Mouse (Mus musculus): ENCODE measurements at regions not wholly inside any gene's neighbourhood (a gene's known extent, or its start where the extent isn't known, plus 50 kb on each side); places are given as distances from the start of the nearest gene placed in this dataset.
"Not testable (repeated sequence)": the region's sequence is repeated elsewhere in the genome, so short reads cannot be mapped to it uniquely, and the experiment has no call there.

DNA sequence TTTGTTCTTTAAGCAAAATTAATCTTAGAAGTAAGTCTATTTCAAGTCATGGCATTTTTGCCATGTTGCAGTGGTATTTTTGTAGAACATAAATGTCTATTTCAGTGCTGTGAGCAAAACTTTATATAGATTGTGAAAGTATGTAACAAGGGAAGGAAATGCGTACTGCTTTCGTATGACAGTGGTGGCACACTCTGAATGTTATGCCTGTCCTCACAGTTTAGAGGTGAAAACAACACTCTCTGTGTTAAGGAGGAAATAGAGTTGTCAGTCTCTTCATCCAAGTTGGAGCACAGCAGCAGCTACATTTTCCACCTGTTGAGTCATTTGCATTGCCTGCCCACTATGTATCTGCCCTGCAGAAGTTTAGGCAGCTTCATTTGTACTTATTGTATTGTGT lies 550.0 kb upstream of the Gm10801 start:
- no peak for ATAC-seq
- H3K27ac ChIP-seq (ENCODE audit: low read length) = no peak overlapping the region
- WGBS = 97% methylated on average over 2 of the region's 2 CpGs
- H3K27me3 ChIP-seq (replicated peaks; ENCODE audit: control insufficient read depth, insufficient read depth, low read length) = no peaks in the 10 kb centered on the region
- no peaks in the 10 kb centered on the region for H3K4me1 ChIP-seq (replicated peaks; ENCODE audit: control insufficient read depth, insufficient read depth, low read length)
- H3K9ac ChIP-seq (replicated peaks; ENCODE audit: low read depth, low read length) = no peak overlapping the region
- H3K9me3 ChIP-seq (ENCODE audit: control insufficient read depth, low read length) = no peaks in the 10 kb centered on the region
- no peak overlapping the region for H3K4me3 ChIP-seq (replicated peaks; ENCODE audit: low read length)
- H3K4me2 ChIP-seq (ENCODE audit: low read length) = no peak overlapping the region
- no peaks in the 10 kb centered on the region for H3K36me3 ChIP-seq (ENCODE audit: control insufficient read depth, insufficient read depth)

DNA sequence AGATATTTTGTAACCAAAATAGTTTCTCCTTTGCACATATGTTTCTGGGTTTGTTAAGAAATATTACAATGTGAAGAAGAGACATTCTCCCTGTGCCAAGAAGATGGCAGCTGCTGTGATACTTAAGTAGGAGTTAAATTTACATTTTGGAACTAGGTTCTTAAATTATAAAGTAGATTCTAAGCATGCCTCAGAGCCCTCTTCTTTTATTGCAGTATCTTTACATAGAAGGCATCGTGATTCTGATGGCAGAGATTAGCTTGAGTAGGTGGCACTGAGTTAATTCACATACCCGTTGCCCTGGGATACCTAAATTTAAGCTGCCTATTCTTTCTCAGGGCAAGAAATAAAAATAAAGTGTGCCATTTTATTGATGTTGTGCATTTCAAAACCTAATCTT lies 538.6 kb upstream of the Gm10801 start:
- peaks cover 3% of the 10 kb centered on the region for H3K4me1 ChIP-seq (replicated peaks; ENCODE audit: control insufficient read depth, insufficient read depth, low read length)
- H3K36me3 ChIP-seq (ENCODE audit: control insufficient read depth, insufficient read depth) = no peaks in the 10 kb centered on the region
- no peak overlapping the region for H3K9ac ChIP-seq (replicated peaks; ENCODE audit: low read depth, low read length)
- no peak overlapping the region for H3K27ac ChIP-seq (ENCODE audit: low read length)
- H3K4me3 ChIP-seq (replicated peaks; ENCODE audit: low read length) = no peak overlapping the region
- 60% methylated on average over 2 of the region's 2 CpGs for WGBS
- H3K27me3 ChIP-seq (replicated peaks; ENCODE audit: control insufficient read depth, insufficient read depth, low read length) = no peaks in the 10 kb centered on the region
- no peak for ATAC-seq
- H3K9me3 ChIP-seq (ENCODE audit: control insufficient read depth, low read length) = no peaks in the 10 kb centered on the region
- H3K4me2 ChIP-seq (ENCODE audit: low read length) = no peak overlapping the region

DNA sequence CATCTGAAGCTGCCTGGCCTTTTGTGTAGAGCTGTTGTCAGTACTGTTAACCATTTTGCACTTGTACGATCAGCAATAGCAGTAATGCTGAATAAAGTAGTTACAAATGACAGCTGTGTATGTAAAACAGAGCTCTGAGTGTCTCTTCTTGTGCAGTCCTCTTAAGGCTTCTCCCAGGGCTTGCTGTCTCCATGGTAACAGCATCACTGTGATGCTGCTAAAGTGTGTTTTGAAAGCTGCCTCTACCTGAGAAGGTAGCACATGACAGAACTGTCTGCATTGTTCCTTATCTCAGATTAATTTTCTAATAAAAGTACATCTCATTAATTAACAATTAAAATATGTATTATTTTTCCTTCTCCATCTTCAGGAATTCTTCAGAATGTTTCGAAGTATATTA lies 537.4 kb upstream of the Gm10801 start:
- WGBS = 64% methylated on average over 2 of the region's 2 CpGs
- no peak overlapping the region for H3K9ac ChIP-seq (replicated peaks; ENCODE audit: low read depth, low read length)
- H3K4me1 ChIP-seq (replicated peaks; ENCODE audit: control insufficient read depth, insufficient read depth, low read length) = peaks cover 3% of the 10 kb centered on the region
- no peak overlapping the region for H3K4me2 ChIP-seq (ENCODE audit: low read length)
- no peaks in the 10 kb centered on the region for H3K27me3 ChIP-seq (replicated peaks; ENCODE audit: control insufficient read depth, insufficient read depth, low read length)
- ATAC-seq = peak; percentile 95
- no peaks in the 10 kb centered on the region for H3K9me3 ChIP-seq (ENCODE audit: control insufficient read depth, low read length)
- no peak overlapping the region for H3K27ac ChIP-seq (ENCODE audit: low read length)
- H3K4me3 ChIP-seq (replicated peaks; ENCODE audit: low read length) = no peak overlapping the region
- H3K36me3 ChIP-seq (ENCODE audit: control insufficient read depth, insufficient read depth) = no peaks in the 10 kb centered on the region

DNA sequence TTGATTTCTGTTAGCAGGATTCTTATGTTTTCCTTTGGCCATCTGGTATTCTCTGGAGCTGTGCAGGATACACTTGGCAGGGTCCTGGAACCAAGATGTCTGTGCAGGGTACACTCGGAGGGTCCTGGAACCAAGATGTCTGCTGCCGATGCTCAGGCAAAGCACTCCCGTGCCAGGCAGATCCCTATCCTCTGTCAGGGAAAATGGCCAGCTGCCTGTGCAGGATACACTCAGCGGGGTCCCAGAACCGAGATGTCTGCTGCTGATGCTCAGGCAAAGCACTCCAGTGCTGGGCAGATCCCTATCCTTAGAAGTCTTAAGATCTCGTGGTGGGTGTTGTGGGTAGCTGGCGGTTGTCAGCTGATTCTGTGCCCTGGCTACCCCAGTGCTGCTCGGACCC lies 521.6 kb upstream of the Gm10801 start:
- H3K4me2 ChIP-seq (ENCODE audit: low read length); H3K36me3 ChIP-seq (ENCODE audit: control insufficient read depth, insufficient read depth); ATAC-seq; H3K4me1 ChIP-seq (replicated peaks; ENCODE audit: control insufficient read depth, insufficient read depth, low read length); H3K4me3 ChIP-seq (replicated peaks; ENCODE audit: low read length); H3K27ac ChIP-seq (ENCODE audit: low read length); H3K9ac ChIP-seq (replicated peaks; ENCODE audit: low read depth, low read length); H3K27me3 ChIP-seq (replicated peaks; ENCODE audit: control insufficient read depth, insufficient read depth, low read length); H3K9me3 ChIP-seq (ENCODE audit: control insufficient read depth, low read length): not testable (repeated sequence)
- WGBS = 93% methylated on average over 8 of the region's 8 CpGs

DNA sequence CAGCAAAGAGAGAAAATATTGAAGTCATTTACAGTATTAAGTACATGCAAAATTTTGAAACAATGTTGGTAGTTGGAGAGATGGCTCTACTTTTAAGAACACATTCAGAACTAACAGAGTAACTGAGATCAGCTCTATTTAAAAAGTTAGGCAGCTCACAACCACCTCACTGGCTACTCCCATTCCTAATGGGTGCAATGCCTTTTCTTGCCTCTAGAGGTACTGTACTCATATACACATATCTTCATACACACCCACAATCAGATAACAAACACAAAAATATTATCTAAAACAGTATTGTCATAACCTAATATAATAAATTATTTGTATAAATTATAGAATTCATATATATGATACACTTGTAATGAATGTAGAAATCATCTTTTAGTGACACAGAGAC lies 518.3 kb upstream of the Gm10801 start:
- H3K4me1 ChIP-seq (replicated peaks; ENCODE audit: control insufficient read depth, insufficient read depth, low read length) = no peaks in the 10 kb centered on the region
- no peak overlapping the region for H3K27ac ChIP-seq (ENCODE audit: low read length)
- H3K9me3 ChIP-seq (ENCODE audit: control insufficient read depth, low read length) = no peaks in the 10 kb centered on the region
- H3K4me3 ChIP-seq (replicated peaks; ENCODE audit: low read length) = no peak overlapping the region
- ATAC-seq = no peak
- no peaks in the 10 kb centered on the region for H3K36me3 ChIP-seq (ENCODE audit: control insufficient read depth, insufficient read depth)
- no peak overlapping the region for H3K9ac ChIP-seq (replicated peaks; ENCODE audit: low read depth, low read length)
- no peaks in the 10 kb centered on the region for H3K27me3 ChIP-seq (replicated peaks; ENCODE audit: control insufficient read depth, insufficient read depth, low read length)
- H3K4me2 ChIP-seq (ENCODE audit: low read length) = no peak overlapping the region
